Mouse (Mus musculus): Measurements from ENCODE around the gene Aurka.

The Aurka gene

GRCm38 (mm10) chr2:172329179-172329578, 41.2 kb downstream of the Aurka start:
- DNase-seq (ENCODE audit: low read depth, low spot score), result no peak

- no peak for DNase-seq (ENCODE audit: low read depth, low spot score)
Measured at GRCm38 (mm10) chr2:172328248-172328647, 42.1 kb downstream of the Aurka start.

- DNase-seq (ENCODE audit: low read depth, low spot score), result no peak
Measured at GRCm38 (mm10) chr2:172320878-172321277, 49.5 kb downstream of the Aurka start.

- no peak for DNase-seq (ENCODE audit: low read depth, low spot score)
Measured at GRCm38 (mm10) chr2:172311731-172312130, 58.6 kb downstream of the Aurka start.

- no peak for DNase-seq (ENCODE audit: low read depth, low spot score)
Measured at GRCm38 (mm10) chr2:172306544-172306943, 63.8 kb downstream of the Aurka start.
